Mouse (Mus musculus): ENCODE measurements around the gene Ccr9. TPM values are rescaled to one million over a fixed set of nuclear protein-coding genes. Genes with fewer than 3 reads are reported as not detected.

Ccr9 gene
- total and polyA plus RNA-seq, 3 experiments: 0.04 to 0.09 TPM; not detected in 1

DNA sequence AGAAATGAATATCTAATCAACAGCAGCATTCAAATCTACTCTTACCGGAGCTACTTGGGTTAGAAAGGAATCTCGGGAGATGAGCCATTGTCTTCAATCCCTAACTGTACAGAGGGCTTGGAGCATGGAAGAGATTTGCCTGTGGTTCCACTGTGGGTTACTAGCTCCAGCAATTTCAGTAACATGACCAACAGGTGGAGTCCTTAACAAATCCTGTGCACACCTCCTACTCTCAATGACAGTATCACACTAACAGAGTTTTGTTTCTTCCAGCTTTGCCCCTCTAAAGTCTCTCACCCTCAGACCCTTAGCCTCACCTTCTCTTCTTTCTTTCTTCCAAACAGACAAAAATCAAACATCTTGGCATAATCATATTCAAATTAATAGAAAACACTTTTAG is 34.9 kb downstream of the Ccr9 start:
- Histone ChIP-seq H3K79me2 (replicated peaks; ENCODE audit: control insufficient read depth, extremely low read depth, insufficient read depth, poor library complexity, severe bottlenecking) (peaks cover 5% of the 10 kb centered on the region; the same call in 1 of the 2 replicates), H3K27me3 (replicated peaks) (no peaks in the 10 kb centered on the region), H3K36me3 (replicated peaks in 1 of 2; ENCODE audit: control insufficient read depth in 1 of 2, insufficient read depth in 1 of 2, low read length in 1 of 2) (peaks cover 13 to 27% of the 10 kb centered on the region in 2 experiments), H3K4me3 (replicated peaks in 1 of 3; ENCODE audit: low read depth in 2 of 3, low read length in 2 of 3, poor library complexity in 1 of 3) (no peak overlapping the region), H3K9ac (ENCODE audit: insufficient read depth, low read depth) (no peak overlapping the region), H3K27ac (ENCODE audit: insufficient read depth, low read depth) (no peak overlapping the region), H3K4me2 (ENCODE audit: insufficient read depth, low read depth, poor library complexity, severe bottlenecking) (no peak overlapping the region), H3K4me1 (ENCODE audit: control insufficient read depth in 1 of 2, insufficient read depth in 2 of 2) (peaks cover 5 to 14% of the 10 kb centered on the region in 2 experiments; a peak in 3 of 4 replicates), H3K9me3 (replicated peaks; ENCODE audit: low read length) (no peaks in the 10 kb centered on the region)
- TF ChIP-seq ZKSCAN1 (IDR thresholded peaks at IDR 0.05; ENCODE audit: borderline replicate concordance, low read depth, low read length) (no peak), MAX (IDR thresholded peaks at IDR 0.05; ENCODE audit: low read length) (no peak), ELF1 (IDR thresholded peaks at IDR 0.05; ENCODE audit: low read depth, low read length) (no peak), POLR2AphosphoS2 (IDR thresholded peaks at IDR 0.05; ENCODE audit: low read depth, low read length) (no peak), MXI1 (IDR thresholded peaks at IDR 0.05; ENCODE audit: low read depth, low read length) (no peak), USF2 (conservative IDR thresholded peaks at IDR 0.05; ENCODE audit: low read depth, low read length) (no peak), EP300 (IDR thresholded peaks at IDR 0.05; ENCODE audit: low read length) (no peak), RCOR1 (conservative IDR thresholded peaks at IDR 0.05; ENCODE audit: low read depth, low read length) (no peak), NELFE (IDR thresholded peaks at IDR 0.05; ENCODE audit: low read depth, low read length) (no peak), CHD2 (IDR thresholded peaks at IDR 0.05; ENCODE audit: low read length) (no peak), CTCF (conservative IDR thresholded peaks at IDR 0.05 in 1 of 2, IDR thresholded peaks at IDR 0.05 in 1 of 2; ENCODE audit: low read depth in 2 of 2, low read length in 2 of 2) (peak in 1 of 2 experiments; percentile 68; a peak in 2 of 4 replicates), RAD21 (IDR thresholded peaks at IDR 0.05; ENCODE audit: low read depth, low read length) (peak; percentile 65), SMC3 (IDR thresholded peaks at IDR 0.05; ENCODE audit: low read depth, low read length) (peak; percentile 76), BHLHE40 (IDR thresholded peaks at IDR 0.05; ENCODE audit: low read depth, low read length) (no peak), TCF12 (IDR thresholded peaks at IDR 0.05; ENCODE audit: low read depth, low read length) (no peak), ZNF384 (IDR thresholded peaks at IDR 0.05; ENCODE audit: low read depth, low read length) (no peak), MAZ (IDR thresholded peaks at IDR 0.05; ENCODE audit: low read depth, low read length) (no peak), ZMIZ1 (IDR thresholded peaks at IDR 0.05; ENCODE audit: low read depth, low read length) (no peak)
- peak; percentile 24 for DNase-seq (ENCODE audit: extremely low read depth)
- in situ Hi-C loops (cut with MboI; ENCODE audit: low pct_ligation_motif_present, low pct_unique_long_range_greater_than_20kb, low sequenced_read_pairs) (loop anchor here (10.0 kb wide), 1 partner anchor 52 kb away; no protein-coding TSS in a partner anchor), dilution Hi-C loops (cut with MboI; ENCODE audit: extremely low pct_ligation_motif_present, extremely low pct_unique_long_range_greater_than_20kb, low sequenced_read_pairs) (no loop called here)

DNA sequence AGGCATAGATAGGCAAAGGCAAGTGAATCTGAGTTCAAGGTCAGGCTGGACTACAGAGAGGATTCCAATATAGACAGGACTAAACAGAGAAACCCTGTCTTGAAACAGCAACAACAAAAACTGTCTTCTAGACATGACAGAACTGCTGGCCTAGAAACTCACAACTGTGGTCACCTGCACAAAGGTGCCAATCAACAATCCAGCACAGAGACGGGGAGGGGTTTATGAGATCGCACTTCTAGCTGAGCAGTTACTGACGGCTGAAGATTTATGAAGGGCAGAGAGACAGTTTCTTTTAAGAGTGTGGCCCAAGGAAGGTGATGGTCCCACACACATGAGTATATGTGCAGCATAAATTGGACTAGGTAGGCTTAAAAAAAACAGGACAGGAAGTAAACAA is 38.1 kb downstream of the Ccr9 start:
- H3K36me3 ChIP-seq (replicated peaks in 1 of 2; ENCODE audit: control insufficient read depth in 1 of 2, insufficient read depth in 1 of 2, low read length in 1 of 2): peaks cover 7% of the 10 kb centered on the region in 2 experiments
- H3K9ac ChIP-seq (ENCODE audit: insufficient read depth, low read depth): no peak overlapping the region; the same call in 1 of the 2 replicates
- peaks cover 2% of the 10 kb centered on the region for H3K27me3 ChIP-seq (replicated peaks)
- H3K27ac ChIP-seq (ENCODE audit: insufficient read depth, low read depth): no peak overlapping the region
- no peak for TF ChIP-seq IRF4 (IDR thresholded peaks at IDR 0.05; ENCODE audit: low read depth, low read length)
- no peak for TF ChIP-seq ZNF384 (IDR thresholded peaks at IDR 0.05; ENCODE audit: low read depth, low read length)
- TF ChIP-seq TBP (conservative IDR thresholded peaks at IDR 0.05; ENCODE audit: low read depth, low read length): no peak
- TF ChIP-seq RAD21 (IDR thresholded peaks at IDR 0.05; ENCODE audit: low read depth, low read length): no peak
- H3K79me2 ChIP-seq (replicated peaks; ENCODE audit: control insufficient read depth, extremely low read depth, insufficient read depth, poor library complexity, severe bottlenecking): peaks cover 5% of the 10 kb centered on the region; the same call in 1 of the 2 replicates
- dilution Hi-C loops (cut with MboI; ENCODE audit: extremely low pct_ligation_motif_present, extremely low pct_unique_long_range_greater_than_20kb, low sequenced_read_pairs) (no loop called here), in situ Hi-C loops (cut with MboI; ENCODE audit: low pct_ligation_motif_present, low pct_unique_long_range_greater_than_20kb, low sequenced_read_pairs) (loop anchor here (10.0 kb wide), 1 partner anchor 48 kb away; no protein-coding TSS in a partner anchor)
- peak overlapping the region; percentile 78 for H3K4me2 ChIP-seq (ENCODE audit: insufficient read depth, low read depth, poor library complexity, severe bottlenecking)
- H3K4me3 ChIP-seq (replicated peaks in 1 of 3; ENCODE audit: low read depth in 2 of 3, low read length in 2 of 3, poor library complexity in 1 of 3): no peak overlapping the region
- no peaks in the 10 kb centered on the region for H3K9me3 ChIP-seq (replicated peaks; ENCODE audit: low read length)
- peaks cover 5 to 14% of the 10 kb centered on the region in 2 experiments; a peak in 3 of 4 replicates for H3K4me1 ChIP-seq (ENCODE audit: control insufficient read depth in 1 of 2, insufficient read depth in 2 of 2)
- DNase-seq (ENCODE audit: extremely low read depth): peak; percentile 20
